Mouse (Mus musculus) lung, postnatal 0 days (tissue): ENCODE measurements around the gene Top2a.

Experiments used
- CTCF ChIP-seq: IDR thresholded peaks from 2 replicates; pipeline ENCODE4 v1.5.1; 2016; ENCODE audit warnings: antibody characterized with exemption, mild to moderate bottlenecking
- EP300 ChIP-seq: IDR thresholded peaks from 2 replicates; pipeline ENCODE4 v1.6.1; 2016; ENCODE audit warnings: antibody characterized with exemption, mild to moderate bottlenecking, control low read depth

DNA sequence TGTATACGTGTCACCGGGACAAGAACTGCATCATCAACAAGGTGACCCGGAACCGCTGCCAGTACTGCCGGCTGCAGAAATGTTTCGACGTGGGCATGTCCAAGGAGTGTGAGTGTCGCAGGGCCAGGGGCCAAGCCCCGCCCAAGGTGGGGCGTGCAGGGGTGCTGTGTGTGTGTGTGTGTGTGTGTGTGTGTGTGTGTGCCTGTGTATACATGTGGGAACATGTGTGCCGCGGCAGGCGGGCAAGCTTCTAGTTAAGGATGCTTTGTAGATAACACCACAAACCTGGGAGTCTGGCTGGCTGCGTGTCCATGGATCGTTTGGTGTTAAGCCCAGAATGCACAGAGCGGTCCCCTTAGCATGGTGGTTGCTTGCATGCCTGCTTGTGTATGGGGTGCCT is 55.9 kb downstream of the Top2a start:
- TF ChIP-seq CTCF (no peak), EP300 (no peak; the same call in 1 of the 2 replicates)
